Mouse (Mus musculus) thymus, postnatal 0 days (tissue): Measurements from ENCODE around the gene Olfr394. TPM values are rescaled to one million over a fixed set of nuclear protein-coding genes. Genes with fewer than 3 reads are reported as not detected.
"Not testable (repeated sequence)": the region's sequence is repeated elsewhere in the genome, so short reads cannot be mapped to it uniquely, and the experiment has no call there.

Source experiments
- DNase-seq: peaks from one replicate; pipeline ENCODE4 v3.0.0-alpha.2; 2015; ENCODE audit warnings: low spot score
- polyA plus RNA-seq: library from polyadenylated mRNA; unstranded; fragments of >200 nt; fragmentation: Nextera tagmentation; extraction: Ambion mirVana; gene quantifications from 2 replicates; pipeline ENCODE4 v1.2.1, GENCODE M21; 2015

Gene Olfr394
- polyA plus RNA-seq: not detected in 2 replicates

- DNase-seq: no peak
Observed at GRCm38 (mm10) chr11:73890671-73891070, at the start of gene Olfr394. TSS of gene Olfr394 (minus strand) at chr11:73890771.

GRCm38 (mm10) chr11:73936377-73936776 is 45.8 kb upstream of the Olfr394 start, which contains the start of gene Olfr23:
TSS of gene Olfr23 (plus strand) at chr11:73936677.
- DNase-seq: no peak

GRCm38 (mm10) chr11:73909199-73909598 is 18.6 kb upstream of the Olfr394 start, which contains the start of gene Olfr395:
TSS of gene Olfr395 (minus strand) at chr11:73909299.
- not testable (repeated sequence) for DNase-seq

DNA sequence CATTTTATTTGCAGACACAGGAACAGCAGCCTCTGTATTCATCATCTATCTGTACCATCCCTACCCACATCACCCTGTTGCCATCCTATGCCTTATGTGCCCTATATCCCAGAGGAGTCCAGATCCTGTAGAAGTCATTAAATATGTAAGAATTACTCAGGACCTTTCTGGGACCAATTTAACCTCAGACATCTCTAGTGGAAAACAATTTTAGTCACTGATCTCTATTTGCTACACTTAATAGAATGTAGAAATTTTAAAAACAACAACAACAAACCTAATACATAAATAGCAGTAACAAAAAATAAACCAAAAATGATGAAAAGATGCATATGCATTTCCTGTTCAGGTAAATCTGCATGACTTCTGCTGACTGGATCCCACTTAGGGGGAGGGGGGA is 39.2 kb downstream of the Olfr394 start, which contains the start of gene Olfr393:
Gene Olfr393, minus strand, starts transcription at position 101 of the 400 bp plus-strand sequence.
- DNase-seq: no peak

Other genes with a start within 250 kb of the Olfr394 start
- not detected in 2 replicates for gene Zfp735, start 202.0 kb downstream of the Olfr394 start, polyA plus RNA-seq
- gene Olfr389, start 110.1 kb downstream of the Olfr394 start, polyA plus RNA-seq: not detected in 2 replicates
- not detected in 2 replicates for gene Olfr390, start 107.8 kb downstream of the Olfr394 start, polyA plus RNA-seq
- gene Olfr391-ps, start 87.7 kb downstream of the Olfr394 start, polyA plus RNA-seq: not detected in 2 replicates
- gene Olfr392, start 73.7 kb downstream of the Olfr394 start, polyA plus RNA-seq: not detected in 2 replicates
- gene Olfr393, start 39.3 kb downstream of the Olfr394 start, polyA plus RNA-seq: not detected in 2 replicates
- not detected in 2 replicates for gene Olfr395, start 18.5 kb upstream of the Olfr394 start, polyA plus RNA-seq
- gene Olfr23, start 45.9 kb upstream of the Olfr394 start, polyA plus RNA-seq: not detected in 2 replicates
- not detected in 2 replicates for gene Olfr397, start 70.0 kb upstream of the Olfr394 start, polyA plus RNA-seq
- gene Olfr398, start 99.6 kb upstream of the Olfr394 start, polyA plus RNA-seq: not detected in 2 replicates
- gene Olfr139, start 165.8 kb upstream of the Olfr394 start, polyA plus RNA-seq: not detected in 2 replicates
- gene Olfr399, start 165.8 kb upstream of the Olfr394 start, polyA plus RNA-seq: not detected in 2 replicates
- not detected in 2 replicates for gene Zfp616, start 179.2 kb upstream of the Olfr394 start, polyA plus RNA-seq
- not detected in 2 replicates for gene Olfr401, start 222.9 kb upstream of the Olfr394 start, polyA plus RNA-seq